Mouse (Mus musculus): ENCODE measurements around the gene Cep68. TPM values are rescaled to one million over a fixed set of nuclear protein-coding genes. Genes with fewer than 3 reads are reported as not detected.

Cep68 gene
- total RNA-seq (2021), result 10 to 100 TPM; 27.7 to 29.0 TPM
- long read RNA-seq, experiment 1, full-length matches to known transcripts, result 6 of 10 reads
- long read RNA-seq, experiment 1, partial matches to known transcripts, result 1 of 10 reads
- long read RNA-seq, experiment 1, other reads (novel, unspliced or antisense), result 3 of 10 reads
- long read RNA-seq, experiment 2, full-length matches to known transcripts, result 14 of 20 reads
- long read RNA-seq, experiment 2, partial matches to known transcripts, result 3 of 20 reads
- long read RNA-seq, experiment 2, other reads (novel, unspliced or antisense), result 3 of 20 reads

DNA sequence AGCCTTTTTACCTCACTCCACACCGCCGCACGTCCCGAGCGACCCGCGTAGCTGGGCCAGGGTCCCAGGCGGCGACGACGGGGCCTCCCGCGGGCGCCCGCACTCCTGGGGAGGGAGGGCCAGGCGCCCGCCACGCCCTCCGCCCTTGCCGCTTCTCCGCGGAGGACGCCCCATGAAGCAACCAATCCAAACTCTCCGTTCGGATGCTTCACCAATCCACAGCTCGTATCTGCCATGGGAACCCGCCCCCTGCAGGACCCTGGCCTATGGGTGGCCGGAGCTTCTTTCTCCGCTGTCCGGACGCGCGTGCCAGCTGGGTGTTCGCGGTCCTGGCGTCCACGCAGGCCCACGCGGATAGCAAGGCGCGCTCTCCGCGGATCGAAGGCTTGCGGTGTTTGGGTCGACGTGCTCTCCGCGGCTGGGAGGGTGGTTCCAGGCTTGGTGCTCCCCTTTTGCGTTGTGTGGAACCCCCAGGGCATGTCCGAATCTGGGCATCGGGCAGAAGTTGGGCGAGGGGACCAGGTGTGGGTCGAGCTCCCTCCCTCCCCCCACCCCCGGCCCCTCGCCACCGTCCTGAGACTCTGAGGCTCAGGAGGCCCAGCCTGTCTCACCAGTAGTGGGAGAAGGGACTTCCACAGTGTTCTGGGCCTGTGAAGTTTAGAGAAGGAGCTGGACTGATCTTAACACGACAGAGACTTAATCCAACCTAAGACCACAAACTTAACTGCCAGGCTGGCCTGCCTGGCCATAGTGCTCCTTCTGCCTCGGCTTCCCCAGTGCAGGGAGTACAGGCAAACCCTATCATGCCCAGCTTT, at the start of gene Cep68:
Gene Cep68 (minus strand): TSS at position 134 of the 815 bp plus-strand sequence.
- peak; percentile 97 for DNase-seq

DNA sequence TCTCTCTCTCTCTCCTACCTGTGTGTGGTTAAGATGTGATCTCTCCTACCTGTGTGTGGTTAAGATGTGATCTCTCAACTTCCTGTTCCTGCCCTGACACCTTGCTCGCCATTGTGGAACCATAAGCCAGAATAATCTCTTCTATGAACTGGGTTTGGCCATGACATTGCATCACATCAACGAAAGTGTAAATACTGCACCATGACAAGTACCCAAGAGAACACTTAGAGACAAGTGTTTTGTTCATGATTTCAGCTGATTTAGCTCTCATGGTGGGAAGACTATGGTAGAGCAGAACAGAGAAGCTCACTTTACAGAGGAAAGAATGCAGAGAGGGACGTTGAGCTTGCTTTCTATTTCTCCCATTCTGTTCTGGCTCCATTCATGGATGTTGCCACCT, 35.2 kb upstream of the Cep68 start:
- no peak for DNase-seq

DNA sequence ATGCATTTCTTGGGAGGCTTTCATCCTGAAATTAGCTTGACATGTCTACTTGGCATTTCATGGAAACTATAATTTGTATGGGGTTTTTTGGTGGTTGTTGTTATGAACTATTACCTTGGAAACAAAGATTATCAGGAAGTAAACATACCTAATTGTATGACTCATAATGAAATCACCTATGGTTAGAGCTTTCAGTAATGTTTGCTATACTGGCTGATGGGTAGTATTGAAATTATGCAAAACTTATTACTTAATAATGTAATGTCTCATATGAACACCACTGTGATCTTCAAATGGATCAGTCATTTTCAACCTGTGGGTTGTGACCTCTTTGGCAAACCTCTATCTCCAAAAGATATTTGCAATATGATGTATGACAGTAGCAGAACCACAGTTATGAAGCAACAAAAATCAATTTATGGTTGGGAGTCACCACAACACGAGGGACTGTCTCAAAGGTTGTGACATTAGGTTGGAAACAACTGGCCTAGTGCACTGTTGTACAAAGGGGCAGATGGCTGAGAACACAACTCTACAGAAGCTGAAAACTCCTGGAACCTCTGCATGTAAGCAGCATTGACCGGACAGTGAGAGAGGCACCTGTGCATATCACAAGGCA, 33.5 kb upstream of the Cep68 start:
- DNase-seq, result no peak

- DNase-seq, result no peak
These were observed 31.8 kb upstream of the Cep68 start for GRCm38 (mm10) chr11:20280982-20281381.

DNA sequence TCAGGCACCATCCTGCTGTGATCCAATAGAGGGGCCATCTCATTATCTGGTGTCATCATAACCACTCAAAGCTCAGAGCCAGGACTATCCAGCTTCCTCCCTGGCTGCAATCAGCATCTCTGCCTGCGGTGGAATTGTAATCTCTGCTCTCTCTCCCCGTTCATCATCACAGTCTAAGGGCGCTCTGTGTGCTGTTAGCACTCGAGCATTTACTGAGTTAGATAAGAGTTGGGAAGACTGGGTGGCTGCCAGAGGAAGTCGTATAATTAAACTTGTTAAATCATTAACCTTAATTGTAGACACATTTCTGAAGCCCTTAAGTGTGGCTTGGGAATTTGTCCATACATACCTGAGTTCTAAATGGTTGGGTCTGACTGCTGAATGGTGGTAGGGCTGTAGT, 29.5 kb upstream of the Cep68 start:
- DNase-seq, result no peak

DNA sequence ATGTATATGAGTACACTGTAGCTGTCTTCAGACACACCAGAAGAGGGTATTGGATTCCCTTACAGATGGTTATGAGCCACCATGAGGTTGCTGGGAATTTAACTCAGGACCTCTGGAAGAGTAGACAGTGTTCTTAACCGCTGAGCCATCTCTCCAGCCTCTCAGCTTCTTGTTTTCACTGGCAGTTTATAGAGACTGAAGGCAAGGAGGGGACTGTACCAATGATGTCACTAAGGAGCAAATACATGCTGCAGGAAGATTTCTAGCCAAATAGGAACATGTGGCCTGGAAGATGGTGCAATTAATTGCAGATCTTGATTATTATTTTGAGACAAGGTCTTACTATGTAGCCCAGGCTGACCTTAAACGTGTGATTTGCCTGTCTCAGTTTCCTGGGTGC, 27.9 kb upstream of the Cep68 start:
- no peak for DNase-seq

GRCm38 (mm10) chr11:20275974-20276373, 26.7 kb upstream of the Cep68 start:
- DNase-seq, result no peak

- no peak for DNase-seq
These were observed 20.7 kb upstream of the Cep68 start for GRCm38 (mm10) chr11:20269885-20270284.

DNA sequence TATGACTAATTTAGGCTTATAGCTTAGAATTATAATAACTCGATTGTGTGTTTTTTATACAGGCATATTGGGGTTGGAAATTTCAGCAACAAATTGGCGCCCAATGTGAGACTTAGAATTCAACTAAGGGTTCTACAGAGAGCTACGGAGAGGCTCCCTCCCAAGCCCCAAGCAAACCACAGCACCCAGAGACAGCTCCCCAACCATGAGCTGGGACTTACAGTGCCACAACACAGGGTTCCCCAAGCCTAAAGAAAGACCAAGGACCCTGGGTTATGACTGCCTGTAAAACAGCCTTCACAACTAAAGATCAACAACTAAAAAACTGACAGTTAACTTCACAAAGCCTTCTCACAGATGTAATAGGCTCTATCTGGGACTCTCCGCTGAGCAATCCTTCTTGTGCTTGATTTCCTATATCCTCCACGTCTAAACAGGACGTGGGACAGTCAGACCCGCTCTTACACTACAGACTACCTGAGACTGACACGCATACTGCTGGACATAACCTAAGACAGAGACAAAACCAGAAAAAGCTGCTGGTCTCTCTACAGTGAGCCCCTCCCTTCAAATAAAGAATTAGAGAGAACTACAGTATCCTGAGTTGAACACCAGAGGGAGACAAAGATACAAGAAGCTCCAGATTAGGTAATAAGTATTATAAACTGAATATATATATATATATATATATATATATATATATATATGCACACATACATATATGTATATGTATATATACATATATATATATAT, 13.6 kb upstream of the Cep68 start:
- no peak for DNase-seq

- no peak for DNase-seq
These were observed 5.6 kb upstream of the Cep68 start for GRCm38 (mm10) chr11:20254791-20255190.

GRCm38 (mm10) chr11:20253088-20253487, 3.9 kb upstream of the Cep68 start:
- DNase-seq, result no peak

GRCm38 (mm10) chr11:20250476-20251178, 1.4 kb upstream of the Cep68 start:
- DNase-seq, result no peak

GRCm38 (mm10) chr11:20248840-20249239, 389 bp downstream of the Cep68 start:
- DNase-seq, result no peak

DNA sequence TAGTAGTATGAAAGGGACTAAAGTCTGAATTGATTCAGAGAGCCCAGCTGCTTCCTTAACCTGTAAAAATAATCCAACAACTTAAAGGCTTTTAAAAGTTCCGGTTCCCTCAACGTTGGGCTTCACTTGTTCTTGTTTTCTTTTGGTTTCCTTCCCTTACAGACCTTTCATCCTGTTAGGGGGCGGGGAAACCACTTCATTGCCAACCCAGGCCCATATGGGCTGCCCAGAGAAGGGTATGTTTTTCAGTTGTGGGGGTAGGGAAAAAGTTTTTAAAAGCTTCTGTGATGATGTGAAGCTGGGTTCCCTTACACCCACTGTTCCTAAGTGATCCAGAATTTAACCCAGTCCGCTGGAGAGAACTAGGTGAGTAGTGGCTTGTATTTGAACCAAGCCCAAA, 952 bp downstream of the Cep68 start:
- DNase-seq, result no peak

DNA sequence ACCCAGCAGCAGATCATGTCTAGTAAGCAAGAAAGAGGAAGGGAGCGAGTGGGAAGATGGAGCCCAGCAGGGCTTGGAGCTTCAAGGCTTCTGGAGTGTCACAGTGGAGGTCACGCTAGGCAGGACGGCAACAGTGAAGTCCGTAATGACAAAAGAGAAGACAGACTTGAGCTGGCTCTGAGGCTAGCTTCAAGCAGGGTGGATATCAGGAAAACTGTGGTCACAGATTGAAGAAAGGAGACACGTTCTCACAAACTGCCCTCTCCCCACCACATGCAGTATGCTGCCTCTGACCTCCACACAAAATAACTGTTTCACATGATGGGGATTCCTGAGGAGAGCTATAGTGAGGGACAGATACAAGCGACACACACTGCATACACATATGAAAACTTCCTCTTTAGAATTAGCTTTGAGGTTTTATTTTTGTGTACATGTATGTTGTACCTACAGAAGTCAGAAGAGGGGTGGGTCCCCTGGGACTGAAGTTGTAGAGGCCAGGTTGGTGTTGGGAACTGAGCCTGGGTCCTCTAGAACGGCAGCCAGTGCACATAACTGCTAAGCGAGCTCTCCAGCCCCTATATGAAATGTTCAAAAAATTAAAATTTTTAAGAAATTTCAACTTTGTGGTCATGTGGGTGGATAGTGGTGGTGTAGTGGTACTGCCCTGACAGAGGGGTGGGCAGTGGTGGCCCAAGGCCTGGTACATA, 1.9 kb downstream of the Cep68 start:
- DNase-seq, result no peak

DNA sequence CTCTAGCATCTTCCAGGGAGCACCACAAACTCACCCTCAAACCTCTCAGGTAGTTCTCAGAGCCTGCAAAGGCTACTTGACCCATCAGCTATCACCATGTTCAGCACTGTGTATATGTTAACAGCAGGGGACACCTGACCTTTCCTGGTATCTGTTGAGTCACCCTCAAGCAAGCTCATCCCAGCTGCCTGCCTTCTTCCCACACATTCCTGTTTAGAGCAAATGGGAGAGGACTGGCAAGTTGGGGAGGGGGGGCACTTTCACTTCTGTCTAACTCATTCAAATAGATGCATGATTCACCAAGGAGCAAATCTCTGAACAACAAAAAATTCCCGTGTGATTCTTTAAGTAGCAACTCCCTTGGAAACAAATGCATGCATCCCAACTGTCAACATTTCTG, 2.6 kb downstream of the Cep68 start:
- DNase-seq, result no peak

DNA sequence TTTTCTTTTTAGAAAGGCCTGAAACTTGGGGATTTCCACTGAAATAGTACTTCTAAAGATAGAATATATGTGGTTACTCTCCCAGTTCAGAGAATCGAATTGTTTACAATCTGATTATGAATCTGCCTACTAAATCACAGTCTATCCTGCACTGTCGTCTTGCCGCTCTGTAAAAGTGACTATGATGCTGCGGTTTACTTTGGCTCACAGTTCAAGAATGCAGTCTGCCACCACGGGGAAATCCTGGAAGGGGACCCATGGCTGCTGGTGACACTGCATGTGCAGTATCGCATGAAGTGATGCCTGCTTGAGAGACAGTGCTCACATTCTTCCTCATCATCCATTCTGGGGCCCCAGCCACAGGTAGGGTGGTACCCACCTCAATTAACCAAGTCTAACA, 3.9 kb downstream of the Cep68 start:
- no peak for DNase-seq

DNA sequence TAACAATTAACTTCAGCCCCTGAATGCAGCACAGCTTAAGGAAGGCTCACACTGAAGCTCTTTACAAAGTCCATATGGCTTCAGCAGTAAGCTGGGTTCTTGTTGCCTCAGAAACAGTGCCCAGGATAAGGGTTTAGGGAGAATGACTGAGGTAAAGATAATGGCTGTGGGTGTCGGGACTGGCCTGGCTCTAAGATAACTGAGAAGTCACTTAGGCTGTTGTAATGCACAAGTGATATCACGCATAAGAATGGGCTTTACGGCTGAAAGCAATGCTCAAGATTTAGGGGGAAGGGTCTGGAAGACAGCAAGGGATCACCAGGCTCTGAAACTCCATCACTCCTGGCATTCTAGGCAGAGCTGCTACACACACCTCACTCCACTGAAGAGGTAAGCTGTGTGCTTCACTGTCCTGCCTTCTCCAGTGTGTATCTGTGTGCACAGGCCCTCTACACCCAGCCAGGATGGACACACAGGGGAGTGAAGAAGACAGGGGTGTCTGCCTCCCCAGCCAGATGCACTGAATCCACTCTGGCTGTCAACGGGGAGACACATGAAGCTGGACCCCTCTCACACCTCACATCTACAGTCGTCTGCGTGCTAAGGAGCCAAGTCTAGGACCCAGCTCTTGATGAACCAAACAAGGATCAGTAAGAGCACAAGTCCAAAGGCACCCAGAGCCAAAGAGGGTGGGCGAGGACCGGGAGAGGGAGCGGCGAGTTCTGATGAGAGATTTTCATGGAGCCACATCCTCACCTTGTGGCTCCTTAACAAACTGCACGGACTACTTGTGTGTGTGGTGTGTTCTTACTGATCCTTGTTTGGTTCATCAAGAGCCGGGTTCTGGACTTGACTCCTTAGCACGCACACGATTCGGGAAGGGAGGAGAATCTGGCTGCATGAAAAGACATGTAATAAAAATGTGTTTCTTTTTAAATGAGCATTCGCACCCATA, 4.6 kb downstream of the Cep68 start:
- DNase-seq, result no peak

DNA sequence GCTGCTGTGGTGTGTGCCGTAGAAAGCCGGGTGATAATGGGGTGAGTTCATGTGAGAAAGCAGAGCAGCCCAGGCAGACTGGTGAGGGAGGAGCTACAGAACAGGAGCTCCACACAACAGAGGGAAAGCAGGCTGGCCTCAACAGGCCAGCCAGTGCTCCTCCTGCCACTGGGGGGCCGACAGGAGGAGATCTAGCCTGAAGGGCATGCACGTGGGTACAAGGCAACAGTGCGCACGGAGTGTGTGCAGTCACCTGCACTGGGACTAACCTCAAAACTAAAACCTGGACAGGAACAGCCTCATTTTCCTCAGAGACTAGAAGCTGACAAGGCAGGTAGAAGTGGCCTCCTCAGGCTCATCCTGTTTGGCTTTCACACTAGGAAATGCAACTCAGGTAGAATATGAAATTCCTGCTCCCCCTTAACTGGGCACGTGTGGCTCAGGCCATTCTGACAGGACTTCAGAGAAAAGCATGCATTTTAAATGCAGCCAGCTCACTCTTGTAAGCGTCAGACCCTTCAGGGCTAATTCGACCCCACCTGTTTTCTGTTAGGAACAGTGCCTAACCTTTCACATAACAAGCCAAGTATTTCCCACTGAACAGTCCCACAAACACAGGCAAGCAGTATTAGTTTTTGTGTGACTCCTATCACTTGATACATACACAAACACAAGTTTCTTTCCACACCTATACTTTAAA, 5.9 kb downstream of the Cep68 start:
- no peak for DNase-seq
